Mouse (Mus musculus): ENCODE results near the gene Ppm1m. TPM values are rescaled to one million over a fixed set of nuclear protein-coding genes. Genes with fewer than 3 reads are reported as not detected.

The Ppm1m gene
- polyA plus RNA-seq, 1 experiment from 2014 or later: 57.2 TPM

DNA sequence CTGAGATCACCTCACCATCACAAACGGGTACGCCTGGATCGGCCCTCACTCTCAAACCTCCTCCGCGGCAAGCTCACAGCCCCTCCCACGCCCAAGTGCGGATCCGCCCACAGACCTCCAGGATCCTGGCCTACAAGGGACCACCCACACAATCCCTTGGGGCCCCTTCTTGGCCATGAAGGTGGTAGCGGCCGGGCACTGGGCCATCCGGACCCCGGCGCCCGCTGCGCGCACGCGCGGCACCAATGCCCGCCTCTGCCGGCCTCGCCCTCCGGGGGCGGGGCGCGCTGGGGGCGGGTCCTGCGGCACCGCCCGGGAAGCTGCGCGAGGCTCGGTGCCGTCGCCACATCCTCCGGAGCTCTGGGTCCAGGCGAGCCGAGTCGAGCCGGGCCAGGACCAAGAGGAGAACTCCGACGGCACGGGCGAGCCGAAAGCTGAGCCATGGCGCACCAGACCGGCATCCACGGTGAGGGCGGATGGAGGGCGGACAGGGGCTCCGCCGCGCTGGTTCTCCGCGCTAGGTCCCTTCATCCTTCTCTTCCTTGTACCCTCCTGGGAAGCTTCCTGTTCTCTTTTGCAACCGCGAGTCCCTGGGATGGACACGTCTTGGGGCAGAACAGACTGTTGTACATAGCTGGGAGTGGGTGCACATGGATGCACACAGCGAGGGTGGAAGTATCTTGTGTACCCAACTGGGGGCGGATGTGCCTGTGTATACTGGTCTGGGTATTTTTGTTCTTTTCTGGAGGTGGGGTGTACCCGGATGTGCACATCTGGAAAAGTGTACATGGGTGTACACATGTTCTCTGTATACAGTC, 3.5 kb upstream of the Ppm1m start, which contains the start of gene Twf2:
Twf2 (plus strand) TSS at position 290 of the 818 bp plus-strand sequence.
- peak within 1 kb of the TSS; percentile 56 for H3K4me2 ChIP-seq (replicated peaks)
- 1% methylated on average over 61 of the region's 61 CpGs for WGBS
- peak; percentile 88 for ATAC-seq (ENCODE audit: insufficient number of reproducible peaks, insufficient read depth, low FRiP score, low TSS enrichment)
- H3K9ac ChIP-seq: peak within 1 kb of the TSS; percentile 69
- peak within 1 kb of the TSS; percentile 77 for H3K27ac ChIP-seq
- no peaks in the 10 kb centered on the region for H3K27me3 ChIP-seq
- H3K36me3 ChIP-seq: 0 out of 2 replicates have a peak, but pooled peaks cover 2% of the 10 kb centered on the region
- peak within 1 kb of the TSS; percentile 57 for H3K4me3 ChIP-seq
- H3K9me3 ChIP-seq: no peaks in the 10 kb centered on the region
- H3K4me1 ChIP-seq: peaks cover 23% of the 10 kb centered on the region

DNA sequence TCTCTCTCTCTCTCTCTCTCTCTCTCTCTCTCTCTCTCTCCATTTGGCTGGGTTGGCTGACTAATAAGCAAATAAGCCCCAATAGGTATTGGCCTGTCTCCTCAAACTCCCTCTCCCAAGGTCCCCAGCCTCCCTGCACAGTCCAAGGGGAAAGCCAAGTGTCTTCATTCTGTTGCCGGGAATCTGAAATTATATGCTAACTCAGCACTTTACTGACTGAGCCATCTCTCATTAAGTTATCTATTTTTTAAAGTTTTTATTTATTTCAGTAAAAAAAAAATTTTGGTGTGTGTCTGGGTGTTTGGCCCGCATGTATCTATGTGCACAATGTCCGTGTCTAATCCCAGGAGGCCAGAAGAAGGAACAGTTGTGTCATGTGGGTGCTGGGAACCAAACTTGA, 2.3 kb upstream of the Ppm1m start:
- Histone ChIP-seq H3K4me2 (replicated peaks) (peak overlapping the region; percentile 56), H3K4me3 (peak overlapping the region; percentile 57; the same call in 1 of the 2 replicates), H3K4me1 (peaks cover 28% of the 10 kb centered on the region), H3K27ac (no peak overlapping the region), H3K9me3 (no peaks in the 10 kb centered on the region), H3K27me3 (no peaks in the 10 kb centered on the region), H3K36me3 (0 out of 2 replicates have a peak, but pooled peaks cover 2% of the 10 kb centered on the region), H3K9ac (no peak overlapping the region)
- 82% methylated on average over 3 of the region's 3 CpGs for WGBS
- no peak for ATAC-seq (ENCODE audit: insufficient number of reproducible peaks, insufficient read depth, low FRiP score, low TSS enrichment)

DNA sequence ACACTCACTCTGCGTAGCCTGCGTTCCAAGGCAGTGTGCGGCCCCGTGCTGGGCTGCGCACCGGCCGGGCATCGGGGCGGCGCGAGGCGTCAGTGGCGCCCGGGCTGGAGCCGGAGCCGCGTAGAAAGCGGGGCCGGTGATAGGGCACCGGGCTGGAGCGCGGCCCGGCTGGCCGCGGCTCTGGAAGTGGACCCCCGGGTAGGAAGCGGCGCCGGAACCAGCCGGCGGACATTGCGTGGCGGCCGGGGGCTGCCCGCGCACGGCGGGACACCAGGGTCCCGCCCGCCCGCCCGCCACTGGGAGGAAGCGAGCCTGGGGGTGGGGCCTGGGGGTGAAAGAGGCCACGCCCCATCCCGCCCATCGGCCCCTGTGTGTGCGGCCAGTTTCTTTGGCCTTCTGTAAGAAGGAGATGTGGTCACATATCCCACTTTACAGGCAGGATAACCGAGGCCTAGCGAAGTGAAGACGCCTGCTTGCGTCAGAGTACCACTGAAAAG, 536 bp downstream of the Ppm1m start:
- peaks cover 27% of the 10 kb centered on the region for H3K36me3 ChIP-seq
- no peaks in the 10 kb centered on the region for H3K27me3 ChIP-seq
- H3K27ac ChIP-seq: no peak overlapping the region
- no peaks in the 10 kb centered on the region for H3K9me3 ChIP-seq
- peak overlapping the region; percentile 67 for H3K4me2 ChIP-seq (replicated peaks)
- H3K4me1 ChIP-seq: peaks cover 19% of the 10 kb centered on the region
- peak; percentile 22; the same call in 1 of the 2 replicates for ATAC-seq (ENCODE audit: insufficient number of reproducible peaks, insufficient read depth, low FRiP score, low TSS enrichment)
- WGBS: under 1% methylated on average over 50 of the region's 51 CpGs
- peak overlapping the region; percentile 64 for H3K4me3 ChIP-seq
- H3K9ac ChIP-seq: peak overlapping the region; percentile 76

DNA sequence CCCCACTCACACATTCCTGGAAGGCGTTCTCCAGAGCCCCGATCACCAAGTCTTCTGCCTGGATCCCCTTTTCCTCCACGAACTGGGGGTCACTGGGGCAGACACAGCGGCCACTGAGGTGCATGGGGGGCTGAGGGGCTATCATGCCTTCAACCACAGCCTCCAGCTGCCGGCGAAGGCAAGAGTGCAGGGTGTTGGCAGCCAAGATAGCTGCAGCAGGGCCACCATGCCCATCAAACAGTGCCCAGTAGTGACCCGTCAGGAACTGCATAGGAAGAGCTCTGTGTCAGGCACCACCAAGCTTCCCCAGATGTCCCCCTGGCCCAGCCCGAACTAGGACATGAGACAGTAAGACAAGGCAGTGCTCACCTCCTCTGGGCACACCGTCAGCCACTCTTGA, 1.8 kb downstream of the Ppm1m start:
- ATAC-seq (ENCODE audit: insufficient number of reproducible peaks, insufficient read depth, low FRiP score, low TSS enrichment): no peak
- Histone ChIP-seq H3K27ac (no peak overlapping the region), H3K4me2 (replicated peaks) (no peak overlapping the region), H3K4me3 (no peak overlapping the region), H3K9me3 (no peaks in the 10 kb centered on the region), H3K9ac (no peak overlapping the region), H3K4me1 (peaks cover 12% of the 10 kb centered on the region), H3K36me3 (peaks cover 36% of the 10 kb centered on the region), H3K27me3 (no peaks in the 10 kb centered on the region)
- WGBS: 88% methylated on average over 9 of the region's 9 CpGs

DNA sequence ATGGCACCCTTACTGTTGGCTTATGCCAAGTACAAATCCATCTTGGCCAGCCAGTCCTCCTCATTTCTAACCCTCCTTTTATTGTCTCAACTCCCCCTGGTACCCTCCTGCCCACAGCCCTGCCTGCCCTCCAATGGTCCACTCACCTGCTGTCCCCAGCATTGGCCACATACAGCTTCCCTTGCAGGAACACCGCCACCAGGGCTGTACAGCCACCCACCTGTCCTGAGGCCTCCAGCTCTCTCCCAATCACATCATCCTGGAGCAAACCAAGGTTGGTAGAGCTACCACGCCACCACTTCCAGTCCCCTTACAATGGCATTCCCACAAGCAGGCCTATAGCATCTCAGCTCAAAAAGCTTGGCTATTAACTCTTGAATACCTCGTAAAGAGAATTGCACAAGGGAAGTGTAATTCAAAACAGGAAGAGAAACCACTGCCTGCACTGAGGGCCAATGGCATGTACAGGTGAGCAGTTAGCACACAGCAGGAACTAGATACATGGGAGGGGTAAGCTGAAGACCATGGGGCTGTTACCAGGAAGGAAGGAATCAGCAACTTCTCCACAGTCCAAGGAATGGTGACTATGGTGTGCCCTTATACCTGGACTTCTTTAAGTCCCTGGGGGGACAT, 2.3 kb downstream of the Ppm1m start:
- Histone ChIP-seq H3K27ac (no peak overlapping the region), H3K36me3 (peaks cover 40% of the 10 kb centered on the region), H3K4me1 (peaks cover 12% of the 10 kb centered on the region), H3K9me3 (no peaks in the 10 kb centered on the region), H3K27me3 (no peaks in the 10 kb centered on the region), H3K4me3 (no peak overlapping the region), H3K4me2 (replicated peaks) (no peak overlapping the region), H3K9ac (no peak overlapping the region)
- ATAC-seq (ENCODE audit: insufficient number of reproducible peaks, insufficient read depth, low FRiP score, low TSS enrichment): no peak
- WGBS: 85% methylated on average over 3 of the region's 3 CpGs

DNA sequence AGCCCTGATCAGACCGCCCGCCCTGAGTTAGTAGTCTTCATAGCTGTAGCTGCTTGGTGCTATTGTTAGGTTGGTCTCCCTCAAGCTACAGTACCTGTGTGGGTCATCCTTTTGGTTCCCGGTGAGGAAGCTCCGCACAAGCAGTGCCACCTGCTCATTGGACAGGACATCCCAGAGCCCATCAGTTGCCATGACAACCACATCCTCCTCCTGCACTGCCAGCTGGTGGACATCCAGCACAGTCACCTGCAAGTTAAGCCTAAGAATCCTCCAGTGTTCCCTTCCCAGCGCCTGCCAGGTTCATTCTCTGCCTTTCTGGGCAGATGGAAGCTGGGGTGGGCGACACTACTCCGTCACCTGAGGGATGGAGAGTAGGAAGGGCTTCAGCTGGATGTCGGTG, 3.9 kb downstream of the Ppm1m start:
- H3K36me3 ChIP-seq: peaks cover 56% of the 10 kb centered on the region
- no peak for ATAC-seq (ENCODE audit: insufficient number of reproducible peaks, insufficient read depth, low FRiP score, low TSS enrichment)
- H3K9ac ChIP-seq: no peak overlapping the region
- H3K4me3 ChIP-seq: no peak overlapping the region
- H3K27ac ChIP-seq: no peak overlapping the region
- H3K4me1 ChIP-seq: peaks cover 12% of the 10 kb centered on the region
- no peak overlapping the region for H3K4me2 ChIP-seq (replicated peaks)
- WGBS: 87% methylated on average over 8 of the region's 8 CpGs
- H3K27me3 ChIP-seq: no peaks in the 10 kb centered on the region
- H3K9me3 ChIP-seq: no peaks in the 10 kb centered on the region

DNA sequence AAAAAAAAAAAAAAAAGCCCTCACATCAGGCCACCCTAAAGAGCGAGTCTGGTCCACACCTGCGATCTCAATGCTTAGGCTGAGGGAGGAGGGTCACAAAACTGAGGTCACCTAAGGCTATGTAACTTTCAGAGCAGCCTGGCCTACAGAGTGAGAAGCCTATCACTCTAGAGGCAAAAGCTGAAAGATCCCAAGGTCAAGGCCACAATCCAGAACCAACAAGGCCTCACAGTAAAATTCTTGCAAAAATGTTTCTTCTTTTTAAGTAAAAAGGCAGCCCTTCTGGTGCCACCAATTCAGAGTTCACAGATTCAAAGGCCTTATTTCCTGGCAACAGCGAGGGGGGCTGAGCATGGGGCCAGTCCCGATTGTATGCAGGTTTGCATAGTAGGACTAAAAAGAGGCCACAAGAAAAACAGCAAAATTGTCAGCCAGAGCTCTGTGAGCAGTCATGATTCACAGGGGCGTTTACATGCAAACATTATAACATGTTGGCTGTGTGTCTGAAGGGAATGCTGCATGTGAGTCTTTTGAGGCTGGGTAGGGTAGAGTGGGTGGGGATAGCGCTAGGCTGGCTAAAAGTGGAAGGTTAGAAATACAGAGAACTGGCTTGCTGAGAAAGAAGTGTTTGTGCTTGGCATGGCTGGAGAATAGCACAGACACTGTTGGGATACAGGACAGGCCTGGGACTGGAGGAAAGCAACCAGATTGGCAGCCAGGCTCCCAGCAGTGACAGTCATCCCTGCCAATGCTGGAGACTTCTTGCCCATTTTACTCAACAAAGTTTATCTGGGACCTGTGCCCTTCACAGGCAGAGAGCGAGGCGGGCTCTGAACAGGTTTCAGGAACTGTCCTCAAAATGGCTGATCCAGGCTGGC, 5.4 kb downstream of the Ppm1m start:
- no peaks in the 10 kb centered on the region for H3K27me3 ChIP-seq
- WGBS: 90% methylated on average over 8 of the region's 8 CpGs
- H3K4me3 ChIP-seq: no peak overlapping the region
- H3K9ac ChIP-seq: no peak overlapping the region
- no peak overlapping the region for H3K4me2 ChIP-seq (replicated peaks)
- no peaks in the 10 kb centered on the region for H3K9me3 ChIP-seq
- H3K27ac ChIP-seq: no peak overlapping the region
- no peak for ATAC-seq (ENCODE audit: insufficient number of reproducible peaks, insufficient read depth, low FRiP score, low TSS enrichment)
- peaks cover 71% of the 10 kb centered on the region for H3K36me3 ChIP-seq
- peaks cover 8% of the 10 kb centered on the region; the same call in 1 of the 2 replicates for H3K4me1 ChIP-seq

DNA sequence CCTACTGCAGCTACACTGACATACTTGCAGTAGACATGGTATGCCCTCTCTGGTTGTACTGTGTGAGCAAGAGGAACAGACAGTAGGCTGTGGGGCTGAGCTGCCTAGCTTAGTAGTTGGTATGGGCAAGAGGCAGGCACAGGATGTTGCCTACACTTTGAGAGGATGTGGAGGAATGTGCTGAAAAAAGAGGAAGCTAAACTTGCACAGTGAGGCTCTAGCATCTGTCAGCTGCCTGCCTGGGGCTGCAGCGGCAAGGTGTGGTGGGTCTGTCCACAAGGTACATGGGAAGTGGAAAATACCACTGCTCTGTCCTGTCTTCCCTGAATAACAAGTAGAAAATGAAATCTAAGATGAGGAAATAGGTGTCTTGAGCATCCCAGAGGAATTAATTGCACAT, 6.5 kb downstream of the Ppm1m start:
- WGBS: 89% methylated on average over 1 of the region's 1 CpGs
- Histone ChIP-seq H3K4me3 (no peak overlapping the region), H3K9ac (no peak overlapping the region), H3K4me1 (peaks cover 5% of the 10 kb centered on the region; the same call in 1 of the 2 replicates), H3K27ac (no peak overlapping the region), H3K4me2 (replicated peaks) (no peak overlapping the region), H3K27me3 (no peaks in the 10 kb centered on the region), H3K9me3 (no peaks in the 10 kb centered on the region), H3K36me3 (peaks cover 82% of the 10 kb centered on the region)
- no peak for ATAC-seq (ENCODE audit: insufficient number of reproducible peaks, insufficient read depth, low FRiP score, low TSS enrichment)

DNA sequence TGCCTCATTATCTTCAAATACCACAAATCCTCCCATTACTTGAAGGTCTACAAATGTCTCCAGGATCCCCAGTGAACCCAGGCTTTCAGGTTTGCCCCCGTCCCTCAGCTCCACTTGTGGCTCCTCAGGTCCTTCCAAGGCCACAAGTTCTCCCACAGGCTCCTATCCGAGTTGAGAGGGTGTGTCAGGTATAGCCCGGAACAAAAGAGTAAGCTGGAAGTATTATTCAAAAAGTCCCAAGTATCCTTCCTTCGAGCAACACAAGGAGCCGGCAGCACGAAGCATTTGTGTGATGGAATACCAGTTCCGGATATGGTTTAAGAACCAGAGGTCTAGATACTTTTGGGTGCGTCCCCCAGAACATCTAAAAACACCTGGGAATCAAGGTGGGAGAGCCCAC, 7.5 kb downstream of the Ppm1m start:
- Histone ChIP-seq H3K4me3 (no peak overlapping the region), H3K27me3 (no peaks in the 10 kb centered on the region), H3K4me2 (replicated peaks) (no peak overlapping the region), H3K27ac (no peak overlapping the region), H3K9ac (no peak overlapping the region), H3K9me3 (no peaks in the 10 kb centered on the region), H3K36me3 (peaks cover 90% of the 10 kb centered on the region), H3K4me1 (no peaks in the 10 kb centered on the region)
- ATAC-seq (ENCODE audit: insufficient number of reproducible peaks, insufficient read depth, low FRiP score, low TSS enrichment): no peak
- WGBS: 93% methylated on average over 8 of the region's 8 CpGs

DNA sequence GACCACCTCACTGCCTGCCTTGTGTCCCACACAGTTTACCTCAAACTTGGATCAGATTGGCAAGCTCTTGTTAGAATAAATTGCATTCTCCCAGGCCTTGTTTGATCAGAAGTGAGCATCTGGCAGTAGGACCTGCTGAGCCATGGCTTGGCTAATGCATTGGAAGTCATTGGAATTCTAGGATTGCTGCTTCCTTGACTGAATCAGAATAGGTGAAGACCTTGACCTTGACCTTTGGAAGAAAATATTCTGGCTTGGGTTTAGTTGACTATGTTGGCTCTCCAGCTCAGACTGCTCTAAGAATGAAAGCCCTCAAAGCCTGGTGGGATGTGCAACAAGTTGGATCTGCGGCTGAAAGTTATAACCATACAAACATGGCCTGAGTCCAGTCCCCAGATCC, 8.2 kb downstream of the Ppm1m start:
- no peak for ATAC-seq (ENCODE audit: insufficient number of reproducible peaks, insufficient read depth, low FRiP score, low TSS enrichment)
- no peak overlapping the region for H3K9ac ChIP-seq
- peaks cover 90% of the 10 kb centered on the region for H3K36me3 ChIP-seq

DNA sequence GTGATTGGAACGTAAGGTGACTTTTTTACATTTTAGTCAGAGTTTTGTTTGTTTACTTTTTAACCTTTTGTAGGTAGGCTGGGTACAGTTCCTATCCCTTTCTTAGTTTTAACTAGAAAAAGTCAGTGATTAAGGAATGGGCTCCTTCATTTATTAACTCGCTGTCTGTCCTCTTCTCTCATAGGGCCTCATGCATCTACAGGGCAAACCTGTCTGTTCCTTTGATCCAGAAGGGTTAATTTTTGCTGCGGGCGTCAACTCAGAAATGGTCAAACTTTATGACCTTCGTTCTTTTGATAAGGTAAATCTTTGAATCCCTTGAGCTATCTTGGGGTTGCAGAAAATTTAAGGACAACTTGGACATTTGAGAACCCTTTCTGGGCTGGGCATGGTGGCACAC, 15.6 kb downstream of the Ppm1m start:
- no peak for ATAC-seq (ENCODE audit: insufficient number of reproducible peaks, insufficient read depth, low FRiP score, low TSS enrichment)
- WGBS: 94% methylated on average over 5 of the region's 5 CpGs
- no peaks in the 10 kb centered on the region for H3K9me3 ChIP-seq
- no peak overlapping the region for H3K4me2 ChIP-seq (replicated peaks)
- H3K27me3 ChIP-seq: no peaks in the 10 kb centered on the region
- no peaks in the 10 kb centered on the region for H3K4me1 ChIP-seq
- H3K9ac ChIP-seq: no peak overlapping the region
- H3K36me3 ChIP-seq: peaks cover 92% of the 10 kb centered on the region
- H3K4me3 ChIP-seq: no peak overlapping the region
- H3K27ac ChIP-seq: no peak overlapping the region

More for the DNA sequence above, 8.2 kb downstream of the Ppm1m start:
- Histone ChIP-seq H3K9me3 (no peaks in the 10 kb centered on the region), H3K4me1 (no peaks in the 10 kb centered on the region), H3K27ac (no peak overlapping the region), H3K27me3 (no peaks in the 10 kb centered on the region), H3K4me2 (replicated peaks) (no peak overlapping the region), H3K4me3 (no peak overlapping the region)
- 93% methylated on average over 1 of the region's 1 CpGs for WGBS
